Mouse (Mus musculus): ENCODE data around the gene Gfap. TPM values are rescaled to one million over a fixed set of nuclear protein-coding genes. Genes with fewer than 3 reads are reported as not detected.

Gene Gfap
- polyA plus RNA-seq, 1 experiment from 2014 or later: 0.30 TPM

DNA sequence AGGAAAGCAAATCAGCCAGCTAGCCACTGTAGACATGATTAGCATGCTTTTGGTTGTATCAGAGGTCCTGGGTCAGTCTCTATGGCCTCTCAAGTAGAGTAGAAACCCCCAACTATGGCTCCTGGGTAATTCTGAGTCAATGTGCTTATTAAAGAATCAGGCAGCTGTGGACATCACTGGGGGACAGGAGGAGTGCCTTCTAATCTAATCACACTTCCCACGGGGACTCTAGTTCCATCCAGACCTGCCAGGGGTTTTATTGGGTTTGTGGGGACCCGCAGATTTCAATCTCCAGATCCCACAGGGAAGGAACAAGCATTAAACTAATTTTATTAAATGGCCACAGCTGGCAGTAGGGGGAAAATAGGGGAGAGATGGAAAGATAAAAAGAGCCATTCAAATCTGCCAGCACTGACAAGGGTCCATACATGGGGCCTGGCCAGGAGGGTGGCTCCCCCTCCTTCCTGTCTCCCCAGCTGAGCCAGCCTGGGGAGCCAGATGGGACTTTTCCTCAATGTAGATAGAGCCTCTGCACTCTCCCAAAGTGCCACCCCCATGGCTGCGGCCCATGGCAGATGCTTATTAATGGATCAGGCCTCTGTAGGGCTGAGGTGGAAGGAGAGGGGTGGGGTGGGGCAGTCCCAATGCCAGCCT is 36.9 kb upstream of the Gfap start:
- Histone ChIP-seq H3K36me3 (ENCODE audit: control insufficient read depth, insufficient read depth) (no peaks in the 10 kb centered on the region), H3K9ac (ENCODE audit: low read length) (no peak overlapping the region), H3K4me2 (ENCODE audit: low read depth, low read length) (no peak overlapping the region), H3K4me1 (ENCODE audit: control insufficient read depth, insufficient read depth, low read length) (peaks cover 7% of the 10 kb centered on the region; the same call in 1 of the 2 replicates), H3K27me3 (ENCODE audit: control insufficient read depth, insufficient read depth, low read length) (peaks cover 25% of the 10 kb centered on the region), H3K27ac (ENCODE audit: low read length) (no peak overlapping the region), H3K4me3 (ENCODE audit: low read length) (no peak overlapping the region), H3K9me3 (replicated peaks; ENCODE audit: control insufficient read depth, low read length) (no peaks in the 10 kb centered on the region)
- no peak for ATAC-seq (replicated peaks; ENCODE audit: extremely low read depth, insufficient read depth, low FRiP score)
- WGBS: 64% methylated on average over 3 of the region's 3 CpGs

DNA sequence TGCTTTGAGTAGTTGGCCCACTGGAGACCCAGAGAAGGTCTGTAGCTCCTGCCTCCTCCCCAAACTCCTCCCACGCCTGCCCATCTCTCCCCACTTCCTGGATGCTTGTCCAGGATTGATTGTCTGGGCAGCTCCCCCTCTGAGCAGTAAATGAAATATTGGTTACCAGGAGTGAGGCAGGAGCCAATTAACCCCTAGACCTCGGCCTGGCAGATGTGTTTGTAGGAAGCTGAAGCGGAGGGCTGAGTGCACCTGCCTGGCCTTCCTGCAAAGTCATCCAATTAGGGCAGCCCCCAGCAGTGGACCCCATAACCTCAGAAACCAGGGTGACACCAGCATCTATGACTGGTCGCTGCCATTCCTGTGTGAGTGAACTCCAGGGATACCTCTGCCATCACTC is 35.6 kb upstream of the Gfap start:
- Histone ChIP-seq H3K27ac (ENCODE audit: low read length) (no peak overlapping the region), H3K9ac (ENCODE audit: low read length) (no peak overlapping the region), H3K4me1 (ENCODE audit: control insufficient read depth, insufficient read depth, low read length) (peaks cover 7% of the 10 kb centered on the region; the same call in 1 of the 2 replicates), H3K9me3 (replicated peaks; ENCODE audit: control insufficient read depth, low read length) (no peaks in the 10 kb centered on the region), H3K36me3 (ENCODE audit: control insufficient read depth, insufficient read depth) (no peaks in the 10 kb centered on the region), H3K4me3 (ENCODE audit: low read length) (no peak overlapping the region), H3K27me3 (ENCODE audit: control insufficient read depth, insufficient read depth, low read length) (peaks cover 21% of the 10 kb centered on the region), H3K4me2 (ENCODE audit: low read depth, low read length) (no peak overlapping the region)
- ATAC-seq (replicated peaks; ENCODE audit: extremely low read depth, insufficient read depth, low FRiP score): no peak
- WGBS: 52% methylated on average over 4 of the region's 4 CpGs

DNA sequence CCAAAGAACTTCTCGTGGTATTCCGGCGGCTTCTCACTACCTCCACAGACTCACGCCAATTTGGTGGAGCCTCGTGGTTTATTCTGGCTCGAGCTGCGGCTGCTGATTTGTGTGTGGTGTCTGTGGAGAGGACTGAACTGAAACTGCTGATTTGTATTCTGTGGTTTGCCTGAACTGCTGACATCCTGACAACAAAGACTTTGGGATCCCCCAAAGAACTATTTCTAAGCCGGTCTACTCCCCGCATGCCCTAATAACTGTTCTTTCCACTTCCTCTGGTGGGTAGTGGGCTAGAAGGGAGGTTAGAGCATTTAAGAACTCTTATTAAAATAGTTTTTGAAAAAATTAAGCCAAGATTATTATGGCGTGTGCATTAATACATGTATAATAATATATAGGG is 30.0 kb upstream of the Gfap start:
- 79% methylated on average over 10 of the region's 10 CpGs for WGBS
- Histone ChIP-seq H3K27me3 (ENCODE audit: control insufficient read depth, insufficient read depth, low read length) (0 out of 2 replicates have a peak, but pooled peaks cover under 1% of the 10 kb centered on the region), H3K9me3 (replicated peaks; ENCODE audit: control insufficient read depth, low read length) (no peaks in the 10 kb centered on the region), H3K36me3 (ENCODE audit: control insufficient read depth, insufficient read depth) (no peaks in the 10 kb centered on the region), H3K4me1 (ENCODE audit: control insufficient read depth, insufficient read depth, low read length) (no peaks in the 10 kb centered on the region), H3K9ac (ENCODE audit: low read length) (no peak overlapping the region), H3K4me3 (ENCODE audit: low read length) (no peak overlapping the region), H3K27ac (ENCODE audit: low read length) (no peak overlapping the region), H3K4me2 (ENCODE audit: low read depth, low read length) (no peak overlapping the region)
- no peak for ATAC-seq (replicated peaks; ENCODE audit: extremely low read depth, insufficient read depth, low FRiP score)

DNA sequence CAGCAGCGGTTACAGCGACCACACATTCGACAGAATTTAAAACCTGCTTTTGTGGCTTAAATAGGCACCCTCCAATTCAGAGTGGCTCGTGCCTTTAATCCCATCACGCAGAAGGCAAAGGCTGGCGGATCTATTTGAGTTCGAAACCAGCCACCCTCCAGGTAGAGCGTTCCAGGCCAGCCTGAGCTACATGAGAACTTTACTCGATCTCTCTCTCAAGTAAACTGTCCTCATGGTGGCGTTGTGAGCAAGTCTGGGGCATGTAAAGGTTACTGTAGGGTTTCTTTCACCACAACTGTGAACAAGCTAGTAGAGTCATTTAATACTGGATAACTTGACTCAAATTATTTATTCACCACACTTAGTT is 24.6 kb upstream of the Gfap start:
- peak; percentile 56 for ATAC-seq (replicated peaks; ENCODE audit: extremely low read depth, insufficient read depth, low FRiP score)
- 2% methylated on average over 10 of the region's 10 CpGs for WGBS
- peak overlapping the region; percentile 82 for H3K4me3 ChIP-seq (ENCODE audit: low read length)
- H3K27me3 ChIP-seq (ENCODE audit: control insufficient read depth, insufficient read depth, low read length): no peaks in the 10 kb centered on the region
- H3K9ac ChIP-seq (ENCODE audit: low read length): peak overlapping the region; percentile 70
- peak overlapping the region; percentile 87 for H3K4me2 ChIP-seq (ENCODE audit: low read depth, low read length)
- peak overlapping the region; percentile 78 for H3K27ac ChIP-seq (ENCODE audit: low read length)
- peaks cover 14% of the 10 kb centered on the region for H3K4me1 ChIP-seq (ENCODE audit: control insufficient read depth, insufficient read depth, low read length)
- no peaks in the 10 kb centered on the region; the same call in 1 of the 2 replicates for H3K36me3 ChIP-seq (ENCODE audit: control insufficient read depth, insufficient read depth)
- H3K9me3 ChIP-seq (replicated peaks; ENCODE audit: control insufficient read depth, low read length): no peaks in the 10 kb centered on the region

DNA sequence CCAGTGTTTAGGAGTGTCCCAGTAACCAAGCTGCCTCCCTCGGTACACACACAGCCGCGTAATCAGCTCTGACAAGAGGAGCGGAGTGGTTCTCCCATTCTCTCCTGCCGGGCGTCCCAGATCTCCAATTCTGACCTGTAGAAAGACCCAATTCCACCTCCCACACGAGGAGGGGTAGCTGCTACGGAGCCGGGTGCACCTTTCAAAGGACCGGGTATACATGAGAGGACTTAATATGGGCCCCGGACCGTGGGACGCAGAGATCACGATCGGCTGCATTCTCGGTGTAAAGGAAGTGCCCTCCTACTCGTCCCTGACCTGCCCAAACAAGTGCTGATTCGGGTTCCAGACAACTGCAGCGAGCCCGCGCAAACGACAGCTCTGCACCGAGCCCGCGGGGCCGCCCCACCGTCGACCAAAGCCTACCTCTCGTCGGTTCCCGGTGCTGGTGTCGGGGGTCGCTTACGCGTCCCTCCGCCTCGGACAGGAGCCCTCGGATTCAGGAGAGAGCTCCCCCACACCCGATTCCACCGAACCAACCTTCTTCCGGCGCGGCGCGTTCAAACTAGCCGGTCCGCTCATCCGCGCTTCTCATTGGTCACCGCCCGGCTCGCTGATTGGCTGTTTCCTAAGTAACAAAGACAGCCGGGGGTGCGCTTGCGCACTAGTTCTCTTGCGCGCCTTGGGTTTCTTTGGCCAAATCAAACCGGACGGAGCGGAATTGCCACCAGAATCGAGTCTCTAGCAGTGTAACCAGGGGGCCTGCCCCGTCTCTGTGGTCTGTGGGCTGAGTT is 24.0 kb upstream of the Gfap start, which contains the start of gene Kif18b:
Kif18b (minus strand) TSS at position 568 of the 794 bp plus-strand sequence.
- Histone ChIP-seq H3K9me3 (replicated peaks; ENCODE audit: control insufficient read depth, low read length) (no peaks in the 10 kb centered on the region), H3K27ac (ENCODE audit: low read length) (peak within 1 kb of the TSS; percentile 78), H3K9ac (ENCODE audit: low read length) (peak within 1 kb of the TSS; percentile 81), H3K4me2 (ENCODE audit: low read depth, low read length) (peak within 1 kb of the TSS; percentile 87), H3K4me3 (ENCODE audit: low read length) (peak within 1 kb of the TSS; percentile 82), H3K4me1 (ENCODE audit: control insufficient read depth, insufficient read depth, low read length) (peaks cover 14% of the 10 kb centered on the region), H3K27me3 (ENCODE audit: control insufficient read depth, insufficient read depth, low read length) (no peaks in the 10 kb centered on the region), H3K36me3 (ENCODE audit: control insufficient read depth, insufficient read depth) (no peaks in the 10 kb centered on the region; the same call in 1 of the 2 replicates)
- peak; percentile 94 for ATAC-seq (replicated peaks; ENCODE audit: extremely low read depth, insufficient read depth, low FRiP score)
- under 1% methylated on average over 62 of the region's 62 CpGs for WGBS

DNA sequence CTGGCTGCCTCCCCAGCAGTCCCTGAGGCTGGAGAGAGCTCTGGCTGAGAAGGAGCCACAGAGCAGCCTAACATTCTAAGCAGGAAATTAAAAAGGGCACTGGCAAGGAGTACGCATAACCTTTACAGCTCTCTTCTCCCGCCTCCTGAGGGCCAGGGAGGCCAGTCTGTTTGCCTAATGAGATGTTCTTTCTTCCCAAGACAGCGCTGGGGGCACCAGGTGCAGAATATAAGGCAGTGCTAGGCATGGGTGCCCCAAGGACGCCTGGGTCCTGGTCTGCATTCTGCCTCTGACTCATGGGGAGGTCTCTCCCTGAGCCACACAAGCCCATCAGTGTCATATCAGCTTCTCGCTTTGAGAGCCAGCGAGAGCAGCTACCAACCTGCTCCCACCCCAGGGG is 20.8 kb upstream of the Gfap start:
- peaks cover 14% of the 10 kb centered on the region for H3K4me1 ChIP-seq (ENCODE audit: control insufficient read depth, insufficient read depth, low read length)
- no peaks in the 10 kb centered on the region for H3K9me3 ChIP-seq (replicated peaks; ENCODE audit: control insufficient read depth, low read length)
- WGBS: 85% methylated on average over 6 of the region's 6 CpGs
- H3K9ac ChIP-seq (ENCODE audit: low read length): no peak overlapping the region
- no peaks in the 10 kb centered on the region for H3K27me3 ChIP-seq (ENCODE audit: control insufficient read depth, insufficient read depth, low read length)
- H3K27ac ChIP-seq (ENCODE audit: low read length): no peak overlapping the region
- ATAC-seq (replicated peaks; ENCODE audit: extremely low read depth, insufficient read depth, low FRiP score): no peak
- H3K36me3 ChIP-seq (ENCODE audit: control insufficient read depth, insufficient read depth): no peaks in the 10 kb centered on the region; the same call in 1 of the 2 replicates
- no peak overlapping the region for H3K4me3 ChIP-seq (ENCODE audit: low read length)
- H3K4me2 ChIP-seq (ENCODE audit: low read depth, low read length): no peak overlapping the region

DNA sequence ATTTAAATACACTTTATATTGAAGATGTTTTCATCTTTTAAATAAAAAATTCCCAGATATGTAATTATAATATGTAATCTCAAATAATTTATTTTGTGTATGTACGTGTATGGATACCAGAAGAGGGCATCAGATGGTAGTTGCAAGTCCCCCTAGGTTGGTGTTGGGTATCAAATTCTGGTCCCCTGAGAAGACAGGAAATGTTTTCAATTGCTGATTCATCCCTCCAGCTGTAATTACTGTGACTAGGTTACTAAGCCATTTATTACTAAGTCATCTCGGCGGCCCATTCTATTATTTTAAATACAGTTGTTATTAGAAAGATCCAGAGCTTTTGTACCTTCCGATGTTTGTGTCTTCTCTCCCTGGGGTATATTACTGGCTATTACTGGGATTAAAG is 17.4 kb upstream of the Gfap start:
- ATAC-seq (replicated peaks; ENCODE audit: extremely low read depth, insufficient read depth, low FRiP score): no peak
- no peaks in the 10 kb centered on the region for H3K27me3 ChIP-seq (ENCODE audit: control insufficient read depth, insufficient read depth, low read length)
- no peak overlapping the region for H3K4me2 ChIP-seq (ENCODE audit: low read depth, low read length)
- H3K36me3 ChIP-seq (ENCODE audit: control insufficient read depth, insufficient read depth): peaks cover 22% of the 10 kb centered on the region
- H3K4me3 ChIP-seq (ENCODE audit: low read length): no peak overlapping the region
- no peak overlapping the region for H3K9ac ChIP-seq (ENCODE audit: low read length)
- H3K9me3 ChIP-seq (replicated peaks; ENCODE audit: control insufficient read depth, low read length): no peaks in the 10 kb centered on the region
- H3K27ac ChIP-seq (ENCODE audit: low read length): no peak overlapping the region
- 93% methylated on average over 4 of the region's 4 CpGs for WGBS
- H3K4me1 ChIP-seq (ENCODE audit: control insufficient read depth, insufficient read depth, low read length): peaks cover 4% of the 10 kb centered on the region

DNA sequence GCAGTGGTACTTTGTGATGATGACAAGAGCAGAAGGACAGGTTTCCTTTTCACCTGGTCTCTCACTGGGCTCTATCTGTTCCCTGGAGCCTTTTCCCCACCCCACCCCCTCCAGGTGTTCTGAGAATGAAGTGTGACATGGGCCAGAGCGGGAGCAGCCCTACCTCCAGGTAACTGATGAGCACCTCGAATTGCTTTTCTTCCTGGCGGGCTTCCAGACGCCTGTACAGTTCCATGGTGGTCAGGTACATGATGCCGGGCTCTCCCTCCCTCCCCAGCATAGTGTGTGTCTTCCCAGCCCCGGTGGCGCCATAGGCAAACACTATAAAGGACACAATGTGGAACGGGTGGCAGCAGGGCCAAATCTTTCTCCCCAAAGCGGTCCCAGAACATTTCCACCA is 14.7 kb upstream of the Gfap start:
- H3K9ac ChIP-seq (ENCODE audit: low read length): no peak overlapping the region
- H3K4me3 ChIP-seq (ENCODE audit: low read length): no peak overlapping the region
- peaks cover 35% of the 10 kb centered on the region for H3K36me3 ChIP-seq (ENCODE audit: control insufficient read depth, insufficient read depth)
- H3K27me3 ChIP-seq (ENCODE audit: control insufficient read depth, insufficient read depth, low read length): no peaks in the 10 kb centered on the region
- H3K4me1 ChIP-seq (ENCODE audit: control insufficient read depth, insufficient read depth, low read length): no peaks in the 10 kb centered on the region
- no peaks in the 10 kb centered on the region for H3K9me3 ChIP-seq (replicated peaks; ENCODE audit: control insufficient read depth, low read length)
- no peak for ATAC-seq (replicated peaks; ENCODE audit: extremely low read depth, insufficient read depth, low FRiP score)
- H3K4me2 ChIP-seq (ENCODE audit: low read depth, low read length): no peak overlapping the region
- no peak overlapping the region for H3K27ac ChIP-seq (ENCODE audit: low read length)
- 87% methylated on average over 9 of the region's 9 CpGs for WGBS

DNA sequence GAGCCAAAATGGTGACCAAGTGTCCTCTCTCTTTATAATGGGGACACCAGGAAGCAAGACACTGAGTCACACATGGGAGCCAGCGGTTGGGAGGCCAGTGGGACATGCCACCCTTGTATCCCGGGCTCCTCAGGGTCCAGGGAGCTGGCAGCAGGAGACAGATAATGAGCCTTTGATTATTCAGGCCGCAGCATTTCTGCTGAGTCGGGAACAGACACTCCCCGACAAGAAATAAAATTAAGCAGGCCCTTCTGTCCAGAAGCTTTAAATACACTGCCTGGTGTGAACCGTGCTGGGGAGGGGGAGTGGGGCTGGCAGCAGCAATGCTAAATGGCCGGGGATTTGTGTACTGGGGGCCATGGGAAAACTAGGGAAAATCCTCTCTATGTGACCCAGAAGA is 10.7 kb upstream of the Gfap start:
- no peaks in the 10 kb centered on the region for H3K4me1 ChIP-seq (ENCODE audit: control insufficient read depth, insufficient read depth, low read length)
- no peak overlapping the region for H3K9ac ChIP-seq (ENCODE audit: low read length)
- WGBS: 72% methylated on average over 7 of the region's 7 CpGs
- no peaks in the 10 kb centered on the region for H3K27me3 ChIP-seq (ENCODE audit: control insufficient read depth, insufficient read depth, low read length)
- peaks cover 62% of the 10 kb centered on the region for H3K36me3 ChIP-seq (ENCODE audit: control insufficient read depth, insufficient read depth)
- H3K4me3 ChIP-seq (ENCODE audit: low read length): no peak overlapping the region
- H3K4me2 ChIP-seq (ENCODE audit: low read depth, low read length): no peak overlapping the region
- ATAC-seq (replicated peaks; ENCODE audit: extremely low read depth, insufficient read depth, low FRiP score): no peak
- H3K9me3 ChIP-seq (replicated peaks; ENCODE audit: control insufficient read depth, low read length): no peaks in the 10 kb centered on the region
- no peak overlapping the region for H3K27ac ChIP-seq (ENCODE audit: low read length)

Measured in heart, embryonic 16.5 days (tissue).